Mouse (Mus musculus) E14TG2a.4 (cell line): ENCODE measurements around the gene Icmt.

Experiments used
- H3K27me3 ChIP-seq: 2 replicates; pipeline ENCODE4 v1.6.1; 2014; ENCODE audit warnings: low read length, control low read depth; ENCODE audit not compliant: insufficient read depth
- H3K36me3 ChIP-seq: 2 replicates; pipeline ENCODE4 v1.6.1; 2014; ENCODE audit warnings: low read length, control low read depth; ENCODE audit not compliant: insufficient read depth
- H3K4me1 ChIP-seq: replicated peaks from 2 replicates; pipeline ENCODE4 v1.6.1; 2014; ENCODE audit warnings: low read depth, low read length, control low read depth
- H3K4me3 ChIP-seq: replicated peaks from 2 replicates; pipeline ENCODE4 v1.5.1; 2014; ENCODE audit warnings: mild to moderate bottlenecking, low read length
- H3K9me3 ChIP-seq: 2 replicates; pipeline ENCODE4 v1.6.1; 2014; ENCODE audit warnings: low read length, control low read depth
- CTCF ChIP-seq: conservative IDR thresholded peaks from 2 replicates; pipeline ENCODE4 v1.5.1; 2014; ENCODE audit warnings: low read length
- NANOG ChIP-seq: IDR thresholded peaks from 2 replicates; pipeline ENCODE4 v1.6.1; 2014; ENCODE audit warnings: borderline replicate concordance, low read length, mixed read lengths
- POU5F1 ChIP-seq: IDR thresholded peaks from 2 replicates; pipeline ENCODE4 v1.6.1; 2014; ENCODE audit warnings: low read length, borderline replicate concordance

The Icmt gene

GRCm38 (mm10) chr4:152264177-152264530 lies 32.9 kb upstream of the Icmt start:
- H3K4me1 ChIP-seq = peaks cover 63% of the 10 kb centered on the region
- peak overlapping the region; percentile 55 for H3K4me3 ChIP-seq
- TF ChIP-seq POU5F1 (no peak), NANOG (no peak), CTCF (no peak)
- H3K27me3 ChIP-seq = no peaks in the 10 kb centered on the region
- peaks cover 39% of the 10 kb centered on the region for H3K36me3 ChIP-seq
- H3K9me3 ChIP-seq = no peaks in the 10 kb centered on the region

DNA sequence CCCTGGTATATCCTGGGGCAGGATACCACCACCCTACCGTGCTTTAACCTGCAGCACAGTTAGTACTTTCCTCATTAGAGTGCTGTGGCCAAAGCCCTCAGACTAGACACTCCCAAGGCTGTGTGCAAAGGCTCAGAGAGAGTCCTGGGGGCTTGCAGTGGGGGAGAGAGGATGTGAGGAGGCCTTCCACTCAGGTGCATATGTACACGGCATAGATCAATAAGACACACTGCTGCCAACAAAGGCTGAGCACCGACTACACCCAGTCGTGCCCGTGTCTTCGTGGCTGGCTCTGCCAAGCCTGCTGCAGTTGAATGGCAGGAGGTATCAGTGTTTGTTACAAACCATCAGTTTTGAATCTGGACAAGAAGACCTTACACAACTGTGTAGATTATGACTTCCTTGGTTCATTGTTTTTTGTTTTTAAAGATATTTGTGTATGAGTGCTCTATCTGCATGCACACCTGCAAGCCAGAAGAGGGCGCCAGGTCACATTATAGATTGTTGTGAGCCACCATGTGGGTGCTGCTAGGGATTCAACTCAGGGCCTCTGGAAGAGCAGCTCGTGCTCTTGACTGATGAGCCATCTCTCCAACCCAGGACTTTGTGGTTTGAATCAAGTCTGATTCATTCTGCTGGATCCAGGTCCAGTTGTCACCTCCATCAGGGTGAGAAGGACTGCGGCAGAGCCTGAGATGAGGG lies 32.0 kb upstream of the Icmt start:
- no peak for TF ChIP-seq NANOG
- peak; percentile 65 for TF ChIP-seq CTCF
- no peak for TF ChIP-seq POU5F1
- H3K4me1 ChIP-seq = peaks cover 70% of the 10 kb centered on the region
- H3K36me3 ChIP-seq = peaks cover 33% of the 10 kb centered on the region
- no peaks in the 10 kb centered on the region for H3K9me3 ChIP-seq
- peak overlapping the region; percentile 55; the same call in 1 of the 2 replicates for H3K4me3 ChIP-seq
- H3K27me3 ChIP-seq = no peaks in the 10 kb centered on the region

DNA sequence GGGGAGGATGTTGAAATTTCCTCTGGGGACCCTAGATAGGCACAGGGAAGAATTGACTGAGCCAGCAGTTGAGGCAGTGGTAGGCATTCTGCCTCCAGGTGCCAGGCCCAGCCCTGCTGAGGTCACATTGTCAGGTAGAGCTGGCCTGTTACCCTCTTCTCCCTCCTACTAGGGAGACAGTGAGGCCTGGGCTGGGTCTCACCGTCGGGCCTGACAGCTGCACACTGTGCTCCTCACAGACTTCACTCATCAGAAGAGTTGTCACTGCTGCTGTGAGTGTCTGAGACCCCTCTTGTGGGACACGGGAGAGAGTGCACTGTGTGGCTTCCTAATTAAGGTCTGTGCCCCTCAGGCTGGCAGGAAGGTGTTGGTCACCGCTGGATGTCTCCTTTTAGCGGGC lies 31.2 kb upstream of the Icmt start:
- H3K27me3 ChIP-seq = no peaks in the 10 kb centered on the region
- H3K9me3 ChIP-seq = no peaks in the 10 kb centered on the region
- H3K36me3 ChIP-seq = peaks cover 27% of the 10 kb centered on the region
- TF ChIP-seq POU5F1 (no peak), NANOG (no peak), CTCF (no peak)
- H3K4me1 ChIP-seq = peaks cover 74% of the 10 kb centered on the region
- peak overlapping the region; percentile 5; the same call in 1 of the 2 replicates for H3K4me3 ChIP-seq

DNA sequence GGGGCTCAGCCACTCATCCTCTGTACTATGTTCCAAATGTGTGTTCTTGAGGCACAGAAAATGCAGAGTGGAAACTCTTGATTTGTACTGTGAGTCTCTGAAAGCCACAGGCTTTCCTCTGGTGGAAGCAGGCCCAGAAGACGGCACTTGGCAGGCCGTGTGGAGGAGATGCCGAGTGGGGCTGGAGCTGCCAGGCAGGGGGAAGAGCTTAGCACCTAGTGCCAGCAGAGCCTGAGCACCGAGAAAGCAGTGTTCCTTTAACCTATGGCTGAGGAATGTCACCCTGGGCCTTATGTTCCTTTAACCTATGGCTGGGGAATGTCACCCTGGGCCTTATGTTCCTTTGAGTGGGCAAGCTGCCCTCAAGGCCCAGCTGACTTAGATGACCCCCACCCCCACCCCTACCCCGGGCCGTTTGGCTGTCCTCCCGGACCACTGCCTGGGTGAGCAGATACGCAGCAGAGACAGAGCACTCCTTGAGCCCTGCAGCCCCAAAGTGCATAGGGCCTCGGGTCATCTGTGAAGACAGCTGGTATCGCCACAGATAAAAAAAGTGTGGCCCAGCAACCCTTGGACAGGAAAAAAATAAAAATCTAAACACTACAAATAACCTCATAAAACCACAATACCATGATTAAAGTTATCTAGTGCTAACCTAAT lies 30.7 kb upstream of the Icmt start:
- no peaks in the 10 kb centered on the region for H3K27me3 ChIP-seq
- H3K4me1 ChIP-seq = peaks cover 69% of the 10 kb centered on the region
- H3K36me3 ChIP-seq = peaks cover 28% of the 10 kb centered on the region
- no peak overlapping the region for H3K4me3 ChIP-seq
- no peaks in the 10 kb centered on the region for H3K9me3 ChIP-seq
- TF ChIP-seq CTCF (no peak), POU5F1 (no peak), NANOG (no peak)

GRCm38 (mm10) chr4:152267748-152268369 lies 29.2 kb upstream of the Icmt start:
- no peaks in the 10 kb centered on the region for H3K27me3 ChIP-seq
- no peaks in the 10 kb centered on the region for H3K9me3 ChIP-seq
- peaks cover 69% of the 10 kb centered on the region for H3K4me1 ChIP-seq
- no peak overlapping the region for H3K4me3 ChIP-seq
- TF ChIP-seq NANOG = no peak
- TF ChIP-seq CTCF = no peak
- no peak for TF ChIP-seq POU5F1
- peaks cover 40% of the 10 kb centered on the region for H3K36me3 ChIP-seq

DNA sequence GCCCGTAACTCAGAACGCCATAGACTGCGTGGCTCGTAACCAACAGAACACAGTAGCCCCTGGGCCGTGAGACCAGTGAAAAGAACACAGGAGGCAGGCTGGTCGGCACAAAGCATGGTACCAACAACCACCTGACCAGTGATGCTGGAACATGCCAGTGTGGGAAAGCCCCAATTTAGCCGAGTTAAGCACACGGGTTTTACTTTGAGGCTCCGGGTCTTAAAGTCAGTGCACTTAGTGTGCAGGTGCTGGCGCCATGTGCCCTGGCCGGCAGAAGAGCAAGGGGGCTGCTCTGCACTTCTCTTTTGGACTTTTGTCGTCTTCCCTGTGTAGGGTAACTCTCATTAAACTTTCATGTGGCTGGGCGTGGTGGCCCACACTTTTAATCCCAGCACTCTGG lies 27.1 kb upstream of the Icmt start:
- Histone ChIP-seq H3K27me3 (peaks cover 14% of the 10 kb centered on the region), H3K4me3 (0 out of 2 replicates have a peak overlapping the region, but pooled peaks have one; percentile 4), H3K36me3 (peaks cover 40% of the 10 kb centered on the region), H3K4me1 (peaks cover 65% of the 10 kb centered on the region), H3K9me3 (no peaks in the 10 kb centered on the region)
- TF ChIP-seq CTCF = no peak
- no peak for TF ChIP-seq NANOG
- no peak for TF ChIP-seq POU5F1

DNA sequence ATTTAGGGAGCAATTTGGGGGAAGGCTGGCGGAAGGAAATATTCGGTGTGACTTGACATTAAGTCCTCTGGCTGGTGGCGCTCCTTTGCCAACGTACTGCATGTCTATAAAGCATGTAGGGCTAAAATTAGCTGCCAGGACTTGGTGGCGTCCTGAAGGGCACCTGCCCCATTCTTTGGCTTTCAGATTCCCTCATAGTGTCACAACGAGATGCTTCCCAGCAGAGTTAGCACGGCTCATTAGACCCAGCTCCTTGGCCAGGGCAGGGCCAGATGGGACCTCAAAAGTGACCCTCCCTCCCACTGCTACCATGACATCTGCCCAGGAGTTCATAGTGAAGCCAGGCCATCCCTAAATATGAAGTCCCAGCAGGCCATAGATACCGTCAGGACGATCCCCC lies 26.4 kb upstream of the Icmt start:
- peaks cover 20% of the 10 kb centered on the region for H3K27me3 ChIP-seq
- H3K9me3 ChIP-seq = no peaks in the 10 kb centered on the region
- H3K36me3 ChIP-seq = peaks cover 37% of the 10 kb centered on the region
- H3K4me1 ChIP-seq = peaks cover 67% of the 10 kb centered on the region
- no peak overlapping the region for H3K4me3 ChIP-seq
- TF ChIP-seq POU5F1 (no peak), CTCF (no peak), NANOG (no peak)

GRCm38 (mm10) chr4:152271334-152271733 lies 25.7 kb upstream of the Icmt start:
- TF ChIP-seq NANOG (no peak), POU5F1 (no peak), CTCF (no peak)
- peaks cover 26% of the 10 kb centered on the region for H3K27me3 ChIP-seq
- peaks cover 66% of the 10 kb centered on the region for H3K4me1 ChIP-seq
- H3K4me3 ChIP-seq = no peak overlapping the region
- no peaks in the 10 kb centered on the region for H3K9me3 ChIP-seq
- H3K36me3 ChIP-seq = peaks cover 30% of the 10 kb centered on the region
